Mouse (Mus musculus): ENCODE data around the gene Itgax. TPM values are rescaled to one million over a fixed set of nuclear protein-coding genes. Genes with fewer than 3 reads are reported as not detected.

The Itgax gene
- total RNA-seq, 1 experiment from 2014 or later = 1.3 TPM

- no peak for ATAC-seq (replicated peaks in 1 of 2; ENCODE audit: insufficient read depth in 1 of 2, low FRiP score in 2 of 2, low TSS enrichment in 1 of 2, low read depth in 1 of 2, poor library complexity in 2 of 2, severe bottlenecking in 2 of 2)
These were observed 10.3 kb downstream of the Itgax start for GRCm38 (mm10) chr7:128139611-128140010.

- no peak for ATAC-seq (replicated peaks in 1 of 2; ENCODE audit: insufficient read depth in 1 of 2, low FRiP score in 2 of 2, low TSS enrichment in 1 of 2, low read depth in 1 of 2, poor library complexity in 2 of 2, severe bottlenecking in 2 of 2)
These were observed 21.6 kb downstream of the Itgax start for GRCm38 (mm10) chr7:128150970-128151369.

- ATAC-seq (replicated peaks in 1 of 2; ENCODE audit: insufficient read depth in 1 of 2, low FRiP score in 2 of 2, low TSS enrichment in 1 of 2, low read depth in 1 of 2, poor library complexity in 2 of 2, severe bottlenecking in 2 of 2) = no peak
These were observed 24.7 kb downstream of the Itgax start, which contains the start of gene Itgad for GRCm38 (mm10) chr7:128154076-128154475. Gene Itgad (plus strand): TSS chr7:128154376.

GRCm38 (mm10) chr7:128154924-128155323, 25.6 kb downstream of the Itgax start:
- no peak for ATAC-seq (replicated peaks in 1 of 2; ENCODE audit: insufficient read depth in 1 of 2, low FRiP score in 2 of 2, low TSS enrichment in 1 of 2, low read depth in 1 of 2, poor library complexity in 2 of 2, severe bottlenecking in 2 of 2)

GRCm38 (mm10) chr7:128158688-128159354, 29.5 kb downstream of the Itgax start:
- peak; percentile 48 to 62 for ATAC-seq (replicated peaks in 1 of 2; ENCODE audit: insufficient read depth in 1 of 2, low FRiP score in 2 of 2, low TSS enrichment in 1 of 2, low read depth in 1 of 2, poor library complexity in 2 of 2, severe bottlenecking in 2 of 2)

GRCm38 (mm10) chr7:128164001-128164400, 34.7 kb downstream of the Itgax start:
- no peak for ATAC-seq (replicated peaks in 1 of 2; ENCODE audit: insufficient read depth in 1 of 2, low FRiP score in 2 of 2, low TSS enrichment in 1 of 2, low read depth in 1 of 2, poor library complexity in 2 of 2, severe bottlenecking in 2 of 2)

- no peak for ATAC-seq (replicated peaks in 1 of 2; ENCODE audit: insufficient read depth in 1 of 2, low FRiP score in 2 of 2, low TSS enrichment in 1 of 2, low read depth in 1 of 2, poor library complexity in 2 of 2, severe bottlenecking in 2 of 2)
These were observed 37.0 kb downstream of the Itgax start for GRCm38 (mm10) chr7:128166391-128166790.

GRCm38 (mm10) chr7:128169996-128170395, 40.6 kb downstream of the Itgax start:
- no peak for ATAC-seq (replicated peaks in 1 of 2; ENCODE audit: insufficient read depth in 1 of 2, low FRiP score in 2 of 2, low TSS enrichment in 1 of 2, low read depth in 1 of 2, poor library complexity in 2 of 2, severe bottlenecking in 2 of 2)

- no peak for ATAC-seq (replicated peaks in 1 of 2; ENCODE audit: insufficient read depth in 1 of 2, low FRiP score in 2 of 2, low TSS enrichment in 1 of 2, low read depth in 1 of 2, poor library complexity in 2 of 2, severe bottlenecking in 2 of 2)
These were observed 49.0 kb downstream of the Itgax start for GRCm38 (mm10) chr7:128178385-128178784.

GRCm38 (mm10) chr7:128180126-128180525, 50.8 kb downstream of the Itgax start:
- ATAC-seq (replicated peaks in 1 of 2; ENCODE audit: insufficient read depth in 1 of 2, low FRiP score in 2 of 2, low TSS enrichment in 1 of 2, low read depth in 1 of 2, poor library complexity in 2 of 2, severe bottlenecking in 2 of 2) = peak; percentile 70 to 79

GRCm38 (mm10) chr7:128180546-128180945, 51.2 kb downstream of the Itgax start:
- ATAC-seq (replicated peaks in 1 of 2; ENCODE audit: insufficient read depth in 1 of 2, low FRiP score in 2 of 2, low TSS enrichment in 1 of 2, low read depth in 1 of 2, poor library complexity in 2 of 2, severe bottlenecking in 2 of 2) = 0 out of 4 replicates have a peak, but pooled peaks of 1 of the 2 experiments have one; percentile 12

GRCm38 (mm10) chr7:128181691-128182090, 52.3 kb downstream of the Itgax start:
- no peak for ATAC-seq (replicated peaks in 1 of 2; ENCODE audit: insufficient read depth in 1 of 2, low FRiP score in 2 of 2, low TSS enrichment in 1 of 2, low read depth in 1 of 2, poor library complexity in 2 of 2, severe bottlenecking in 2 of 2)

Other genes starting within 250 kb of the Itgax start
- gene Prss53, start 238.6 kb upstream of the Itgax start, total RNA-seq (2017) = 0.94 TPM in 1 of 2 replicates, not detected in the other
- not detected in 2 replicates for gene Gm21974, start 234.1 kb upstream of the Itgax start, total RNA-seq (2017)
- 31.1 and 40.5 TPM in 2 replicates for gene Vkorc1, start 233.9 kb upstream of the Itgax start, total RNA-seq (2017)
- 37.4 and 44.7 TPM in 2 replicates for gene Bckdk, start 225.5 kb upstream of the Itgax start, total RNA-seq (2017)
- gene Kat8, start 217.0 kb upstream of the Itgax start, total RNA-seq (2017) = 42.5 and 48.2 TPM in 2 replicates
- gene Prss8, start 199.4 kb upstream of the Itgax start, total RNA-seq (2017) = not detected in 2 replicates
- 1.2 and 2.3 TPM in 2 replicates for gene Prss36, start 182.8 kb upstream of the Itgax start, total RNA-seq (2017)
- 98.3 and 114 TPM in 2 replicates for gene Fus, start 162.1 kb upstream of the Itgax start, total RNA-seq (2017)
- gene Pycard, start 135.7 kb upstream of the Itgax start, total RNA-seq (2017) = 16.9 and 21.1 TPM in 2 replicates
- gene Trim72, start 125.6 kb upstream of the Itgax start, total RNA-seq (2017) = not detected in 2 replicates
- 29.7 and 53.4 TPM in 2 replicates for gene Itgam, start 66.9 kb upstream of the Itgax start, total RNA-seq (2017)
- gene Gm49368, start 66.9 kb upstream of the Itgax start, total RNA-seq (2017) = 0.56 TPM in 1 of 2 replicates, not detected in the other
- gene Itgad, start 24.8 kb downstream of the Itgax start, total RNA-seq (2017) = 0.63 and 0.69 TPM in 2 replicates
- gene Cox6a2, start 76.8 kb downstream of the Itgax start, total RNA-seq (2017) = 4.1 and 4.7 TPM in 2 replicates
- 9.8 and 13.0 TPM in 2 replicates for gene Armc5, start 107.8 kb downstream of the Itgax start, total RNA-seq (2017)
- 6.1 and 9.9 TPM in 2 replicates for gene 9130023H24Rik, start 108.5 kb downstream of the Itgax start, total RNA-seq (2017)
- 0.94 and 1.5 TPM in 2 replicates for gene Tgfb1i1, start 117.3 kb downstream of the Itgax start, total RNA-seq (2017)
- gene Slc5a2, start 136.1 kb downstream of the Itgax start, total RNA-seq (2017) = 0.50 TPM in 1 of 2 replicates, not detected in the other
- gene BC017158, start 168.6 kb downstream of the Itgax start, total RNA-seq (2017) = 20.9 and 22.7 TPM in 2 replicates